Mouse (Mus musculus): ENCODE measurements around the gene Spdye4a.
"Not testable (repeated sequence)": the region's sequence is repeated elsewhere in the genome, so short reads cannot be mapped to it uniquely, and the experiment has no call there.

GRCm38 (mm10) chr5:143194747-143195146, 31.9 kb downstream of the Spdye4a start:
- TF ChIP-seq POLR2A (IDR thresholded peaks at IDR 0.05; ENCODE audit: low read depth, low read length); CTCF (IDR thresholded peaks at IDR 0.05; ENCODE audit: extremely low read depth, insufficient read length, insufficient replicate concordance, low read depth, low read length): not testable (repeated sequence)
